Mouse (Mus musculus) intestine, postnatal 0 days (tissue): ENCODE measurements at regions not wholly inside any gene's neighbourhood (a gene's known extent, or its start where the extent isn't known, plus 50 kb on each side); places are given as distances from the start of the nearest gene placed in this dataset.

ENCODE experiments used
- ATAC-seq: fragments of 200-750 bp; cut with Nextera tagmentation; 2 replicates; pipeline ENCODE4 v1.8.0; 2017; ENCODE audit warnings: mild to moderate bottlenecking, moderate TSS enrichment, moderate library complexity
- H3K27ac ChIP-seq: fragments of 300-500 bp; sonication (generic); 2 replicates; pipeline ENCODE4 v1.5.1; 2014; ENCODE audit warnings: mild to moderate bottlenecking, low read depth, low read length, moderate library complexity
- H3K27me3 ChIP-seq: fragments of 300-500 bp; sonication (generic); replicated peaks from 2 replicates; pipeline ENCODE4 v1.6.1; 2014; ENCODE audit warnings: low read length, mixed read lengths; ENCODE audit not compliant: control insufficient read depth, insufficient read depth
- H3K36me3 ChIP-seq: fragments of 300-500 bp; sonication (generic); 2 replicates; pipeline ENCODE4 v1.6.1; 2014; ENCODE audit warnings: mild to moderate bottlenecking, moderate library complexity; ENCODE audit not compliant: control insufficient read depth, insufficient read depth
- H3K4me1 ChIP-seq: fragments of 300-500 bp; sonication (generic); replicated peaks from 2 replicates; pipeline ENCODE4 v1.6.1; 2014; ENCODE audit warnings: antibody characterized with exemption, low read length, mixed read lengths; ENCODE audit not compliant: control insufficient read depth, insufficient read depth
- H3K4me2 ChIP-seq: fragments of 300-500 bp; sonication (generic); replicated peaks from 2 replicates; pipeline ENCODE4 v1.6.1; 2014; ENCODE audit warnings: low read depth, mild to moderate bottlenecking, moderate library complexity
- H3K4me3 ChIP-seq: fragments of 300-500 bp; sonication (generic); 2 replicates; pipeline ENCODE4 v1.5.1; 2014; ENCODE audit warnings: low read depth, low read length
- H3K9ac ChIP-seq: fragments of 300-500 bp; sonication (generic); 2 replicates; pipeline ENCODE4 v1.6.1; 2014; ENCODE audit warnings: mild to moderate bottlenecking, low read depth, low read length
- H3K9me3 ChIP-seq: fragments of 300-500 bp; sonication (generic); 2 replicates; pipeline ENCODE4 v1.6.1; 2016; ENCODE audit warnings: mixed run types; ENCODE audit not compliant: control insufficient read depth
- CTCF ChIP-seq: sonication (generic); IDR thresholded peaks from 2 replicates; pipeline ENCODE4 v1.5.1; 2016; ENCODE audit warnings: low read depth, mild to moderate bottlenecking, control low read depth, antibody characterized with exemption, moderate library complexity
- whole genome bisulfite sequencing: fragments of 180-500 bp; shearing (Covaris S2); extraction: QIAGEN DNeasy Blood & Tissue Kit; methylation state at CpG from one replicate; pipeline ENCODE4 v1.1.7; 2014; 5-methylcytosine and 5-hydroxymethylcytosine counted together

DNA sequence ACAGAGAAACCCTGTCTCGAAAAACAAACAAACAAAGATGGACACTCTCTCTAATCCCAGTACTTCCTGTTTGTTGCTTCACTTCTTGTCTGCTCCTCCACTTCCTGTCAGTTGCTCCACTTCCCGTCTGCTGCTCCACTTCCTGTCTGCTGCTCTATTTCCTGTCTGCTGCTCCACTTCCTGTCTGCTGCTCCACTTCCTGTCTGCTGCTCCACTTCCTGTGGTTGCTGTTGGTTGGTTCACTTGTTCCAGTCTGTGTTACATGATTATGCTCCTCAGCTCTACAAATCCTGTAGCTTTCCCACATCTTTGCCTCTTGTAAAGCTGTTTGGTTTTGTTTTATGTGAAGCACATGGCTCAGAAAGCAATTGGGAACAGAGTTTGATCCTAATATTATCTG, 65.4 kb upstream of the Lrig3 start:
- Histone ChIP-seq H3K27me3 (no peaks in the 10 kb centered on the region), H3K9me3 (no peaks in the 10 kb centered on the region), H3K4me3 (no peak overlapping the region), H3K4me1 (no peaks in the 10 kb centered on the region), H3K27ac (no peak overlapping the region), H3K36me3 (no peaks in the 10 kb centered on the region), H3K9ac (no peak overlapping the region), H3K4me2 (no peak overlapping the region)
- ATAC-seq: no peak
- WGBS: 88% methylated on average over 2 of the region's 2 CpGs
- no peak for TF ChIP-seq CTCF

- H3K9me3 ChIP-seq: no peaks in the 10 kb centered on the region
- no peaks in the 10 kb centered on the region for H3K36me3 ChIP-seq
- WGBS: 81% methylated on average over 5 of the region's 5 CpGs
- H3K9ac ChIP-seq: no peak overlapping the region
- H3K27me3 ChIP-seq: no peaks in the 10 kb centered on the region
- TF ChIP-seq CTCF: no peak
- H3K4me1 ChIP-seq: no peaks in the 10 kb centered on the region
- no peak overlapping the region for H3K27ac ChIP-seq
- H3K4me2 ChIP-seq: no peak overlapping the region
- H3K4me3 ChIP-seq: no peak overlapping the region
- ATAC-seq: no peak
Observed at GRCm38 (mm10) chr10:125902668-125903067, 63.3 kb upstream of the Lrig3 start.

DNA sequence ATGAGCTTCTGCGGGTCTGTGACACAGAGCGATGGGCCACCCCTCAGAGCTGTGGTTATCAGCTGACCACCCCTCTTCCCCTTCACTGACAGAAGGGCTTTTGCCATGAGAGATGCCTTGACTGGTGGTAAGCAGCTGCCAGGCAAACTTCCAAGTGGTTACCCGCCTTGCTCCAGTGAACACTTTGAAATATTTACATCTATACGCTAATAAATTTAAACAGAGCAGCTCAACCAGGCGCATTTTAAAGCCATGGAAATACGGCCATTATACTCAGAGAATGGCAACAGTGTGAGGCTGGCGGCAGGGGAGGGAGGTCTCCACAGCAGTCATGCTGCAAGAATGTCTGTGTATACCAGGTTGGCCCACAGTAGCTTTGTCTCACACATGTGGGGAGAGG, 53.8 kb upstream of the Lrig3 start:
- WGBS: 69% methylated on average over 7 of the region's 7 CpGs
- H3K27ac ChIP-seq: no peak overlapping the region
- no peak for ATAC-seq

More for the DNA sequence above, 53.8 kb upstream of the Lrig3 start:
- Histone ChIP-seq H3K4me1 (0 out of 2 replicates have a peak, but pooled peaks cover 3% of the 10 kb centered on the region), H3K36me3 (no peaks in the 10 kb centered on the region), H3K9me3 (0 out of 2 replicates have a peak, but pooled peaks cover 2% of the 10 kb centered on the region), H3K27me3 (no peaks in the 10 kb centered on the region), H3K9ac (no peak overlapping the region), H3K4me3 (no peak overlapping the region), H3K4me2 (no peak overlapping the region)
- no peak for TF ChIP-seq CTCF
